Mouse (Mus musculus): ENCODE data around the gene Bak1. TPM values are rescaled to one million over a fixed set of nuclear protein-coding genes. Genes with fewer than 3 reads are reported as not detected.

Gene Bak1
- polyA plus RNA-seq, 1 experiment from 2014 or later = 8.1 TPM

GRCm38 (mm10) chr17:27042840-27043239 is 14.0 kb upstream of the Bak1 start:
- no peak for ATAC-seq (ENCODE audit: low read depth)
- no peaks in the 10 kb centered on the region for H3K9me3 ChIP-seq (ENCODE audit: control insufficient read depth, low read length)
- peaks cover 20% of the 10 kb centered on the region for H3K4me1 ChIP-seq (replicated peaks; ENCODE audit: control insufficient read depth, insufficient read depth, low read length)
- H3K36me3 ChIP-seq (ENCODE audit: control insufficient read depth, insufficient read depth, low read length) = no peaks in the 10 kb centered on the region
- 0 out of 2 replicates have a peak overlapping the region, but pooled peaks have one; percentile 5 for H3K9ac ChIP-seq (ENCODE audit: low read length)
- H3K4me3 ChIP-seq (ENCODE audit: low read length) = no peak overlapping the region
- no peak overlapping the region for H3K27ac ChIP-seq (ENCODE audit: low read length)
- no peak overlapping the region for H3K4me2 ChIP-seq (ENCODE audit: low read depth, low read length)
- 61% methylated on average over 6 of the region's 6 CpGs for WGBS
- H3K27me3 ChIP-seq (ENCODE audit: control insufficient read depth, insufficient read depth, low read depth, low read length) = no peaks in the 10 kb centered on the region

DNA sequence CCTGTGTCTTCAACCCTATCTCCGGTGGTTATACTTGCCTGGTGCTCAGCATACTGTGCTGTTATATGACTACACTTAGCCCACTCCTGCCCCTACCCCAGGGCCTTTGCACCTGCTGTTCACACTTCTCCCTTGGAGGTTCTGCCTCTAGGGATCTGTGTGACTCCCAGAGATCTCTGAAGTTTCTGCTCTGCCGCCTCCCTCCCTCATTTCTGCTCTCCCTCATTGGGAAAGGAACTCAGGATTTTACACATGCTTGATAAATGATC is 12.9 kb upstream of the Bak1 start:
- no peak for ATAC-seq (ENCODE audit: low read depth)
- 88% methylated on average over 2 of the region's 2 CpGs for WGBS
- no peaks in the 10 kb centered on the region for H3K9me3 ChIP-seq (ENCODE audit: control insufficient read depth, low read length)
- no peak overlapping the region for H3K4me3 ChIP-seq (ENCODE audit: low read length)
- no peak overlapping the region for H3K4me2 ChIP-seq (ENCODE audit: low read depth, low read length)
- H3K27ac ChIP-seq (ENCODE audit: low read length) = no peak overlapping the region
- no peaks in the 10 kb centered on the region for H3K27me3 ChIP-seq (ENCODE audit: control insufficient read depth, insufficient read depth, low read depth, low read length)
- no peaks in the 10 kb centered on the region for H3K36me3 ChIP-seq (ENCODE audit: control insufficient read depth, insufficient read depth, low read length)
- no peak overlapping the region for H3K9ac ChIP-seq (ENCODE audit: low read length)
- H3K4me1 ChIP-seq (replicated peaks; ENCODE audit: control insufficient read depth, insufficient read depth, low read length) = peaks cover 22% of the 10 kb centered on the region

- Histone ChIP-seq H3K27ac (ENCODE audit: low read length) (no peak overlapping the region), H3K36me3 (ENCODE audit: control insufficient read depth, insufficient read depth, low read length) (no peaks in the 10 kb centered on the region), H3K9ac (ENCODE audit: low read length) (no peak overlapping the region), H3K4me1 (replicated peaks; ENCODE audit: control insufficient read depth, insufficient read depth, low read length) (peaks cover 22% of the 10 kb centered on the region), H3K4me3 (ENCODE audit: low read length) (no peak overlapping the region), H3K9me3 (ENCODE audit: control insufficient read depth, low read length) (no peaks in the 10 kb centered on the region), H3K27me3 (ENCODE audit: control insufficient read depth, insufficient read depth, low read depth, low read length) (no peaks in the 10 kb centered on the region), H3K4me2 (ENCODE audit: low read depth, low read length) (no peak overlapping the region)
- no peak for ATAC-seq (ENCODE audit: low read depth)
- 42% methylated on average over 12 of the region's 13 CpGs for WGBS
These were observed 12.4 kb upstream of the Bak1 start for GRCm38 (mm10) chr17:27041046-27041786.

DNA sequence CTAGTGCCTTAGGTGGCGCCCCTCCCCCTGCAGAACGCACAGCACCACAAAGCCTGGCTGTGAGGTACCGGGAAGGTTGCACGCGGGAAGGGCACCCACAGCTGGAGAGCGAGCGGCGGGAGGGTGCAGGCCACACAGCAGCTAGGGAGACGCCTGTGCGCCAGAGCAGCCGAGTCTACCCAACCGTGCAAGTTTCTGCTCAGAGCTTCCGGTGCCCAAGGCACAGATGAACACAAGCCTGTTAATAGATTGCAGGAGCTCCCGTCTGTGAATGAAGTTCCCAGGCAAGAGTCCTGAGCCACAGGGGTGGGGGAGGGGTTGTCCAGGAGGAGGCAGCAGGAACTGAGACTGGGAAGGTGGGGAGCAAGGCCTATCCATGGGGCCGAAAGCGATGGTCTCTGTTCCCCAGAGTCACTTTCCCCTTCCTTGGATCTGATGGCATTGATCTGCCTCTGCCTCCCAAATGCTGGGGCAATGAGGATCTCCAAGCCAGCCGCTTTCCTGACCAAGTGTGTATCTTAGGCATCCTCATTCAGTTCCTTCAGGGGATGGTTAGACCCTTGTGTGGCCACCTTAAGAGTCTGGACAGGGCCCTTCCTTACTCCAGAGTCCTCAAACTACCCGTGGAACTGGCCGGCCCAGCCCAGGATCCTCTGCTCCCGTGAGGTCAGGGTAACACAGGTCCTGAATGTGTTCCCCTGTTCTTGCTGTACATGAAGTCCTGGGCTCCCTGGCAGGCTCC is 11.7 kb upstream of the Bak1 start:
- Histone ChIP-seq H3K9me3 (ENCODE audit: control insufficient read depth, low read length) (no peaks in the 10 kb centered on the region), H3K9ac (ENCODE audit: low read length) (peak overlapping the region; percentile 43), H3K4me1 (replicated peaks; ENCODE audit: control insufficient read depth, insufficient read depth, low read length) (peaks cover 22% of the 10 kb centered on the region), H3K4me3 (ENCODE audit: low read length) (no peak overlapping the region), H3K27ac (ENCODE audit: low read length) (no peak overlapping the region), H3K36me3 (ENCODE audit: control insufficient read depth, insufficient read depth, low read length) (no peaks in the 10 kb centered on the region), H3K4me2 (ENCODE audit: low read depth, low read length) (peak overlapping the region; percentile 10; the same call in 1 of the 2 replicates), H3K27me3 (ENCODE audit: control insufficient read depth, insufficient read depth, low read depth, low read length) (no peaks in the 10 kb centered on the region)
- WGBS = 20% methylated on average over 20 of the region's 20 CpGs
- ATAC-seq (ENCODE audit: low read depth) = no peak

GRCm38 (mm10) chr17:27039432-27040102 is 10.8 kb upstream of the Bak1 start:
- no peak overlapping the region for H3K4me3 ChIP-seq (ENCODE audit: low read length)
- no peaks in the 10 kb centered on the region for H3K9me3 ChIP-seq (ENCODE audit: control insufficient read depth, low read length)
- H3K9ac ChIP-seq (ENCODE audit: low read length) = peak overlapping the region; percentile 43
- no peak overlapping the region for H3K4me2 ChIP-seq (ENCODE audit: low read depth, low read length)
- H3K36me3 ChIP-seq (ENCODE audit: control insufficient read depth, insufficient read depth, low read length) = no peaks in the 10 kb centered on the region
- H3K27ac ChIP-seq (ENCODE audit: low read length) = no peak overlapping the region
- H3K27me3 ChIP-seq (ENCODE audit: control insufficient read depth, insufficient read depth, low read depth, low read length) = no peaks in the 10 kb centered on the region
- no peak for ATAC-seq (ENCODE audit: low read depth)
- WGBS = 65% methylated on average over 10 of the region's 10 CpGs
- peaks cover 22% of the 10 kb centered on the region for H3K4me1 ChIP-seq (replicated peaks; ENCODE audit: control insufficient read depth, insufficient read depth, low read length)

- Histone ChIP-seq H3K4me2 (ENCODE audit: low read depth, low read length) (no peak overlapping the region), H3K36me3 (ENCODE audit: control insufficient read depth, insufficient read depth, low read length) (no peaks in the 10 kb centered on the region), H3K27me3 (ENCODE audit: control insufficient read depth, insufficient read depth, low read depth, low read length) (no peaks in the 10 kb centered on the region), H3K4me3 (ENCODE audit: low read length) (no peak overlapping the region), H3K9me3 (ENCODE audit: control insufficient read depth, low read length) (no peaks in the 10 kb centered on the region), H3K4me1 (replicated peaks; ENCODE audit: control insufficient read depth, insufficient read depth, low read length) (peaks cover 22% of the 10 kb centered on the region), H3K9ac (ENCODE audit: low read length) (peak overlapping the region; percentile 27), H3K27ac (ENCODE audit: low read length) (no peak overlapping the region)
- ATAC-seq (ENCODE audit: low read depth) = no peak
- WGBS = 32% methylated on average over 18 of the region's 18 CpGs
These were observed 9.7 kb upstream of the Bak1 start for GRCm38 (mm10) chr17:27038335-27039050.

DNA sequence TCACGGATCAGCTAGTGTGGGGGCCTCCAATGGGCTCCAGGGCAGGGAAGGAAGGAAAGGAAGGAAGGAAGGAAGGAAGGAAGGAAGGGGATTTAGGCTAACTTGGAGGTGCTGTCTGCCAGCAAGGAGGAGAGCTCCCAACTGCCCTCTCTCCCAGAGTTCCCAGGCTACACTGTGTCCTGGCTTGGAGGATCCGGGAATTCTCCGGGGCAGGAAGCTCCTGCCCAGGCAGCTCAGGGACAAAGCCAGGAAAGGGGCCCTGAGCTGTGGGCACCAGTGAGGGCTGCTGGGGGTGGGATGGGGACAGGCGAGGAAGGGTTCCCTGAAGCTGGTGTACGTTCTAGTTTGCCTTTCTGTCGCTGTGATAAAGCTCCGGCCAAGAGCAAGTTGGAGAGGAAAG is 7.7 kb upstream of the Bak1 start:
- ATAC-seq (ENCODE audit: low read depth) = peak; percentile 63
- peaks cover 22% of the 10 kb centered on the region for H3K4me1 ChIP-seq (replicated peaks; ENCODE audit: control insufficient read depth, insufficient read depth, low read length)
- H3K36me3 ChIP-seq (ENCODE audit: control insufficient read depth, insufficient read depth, low read length) = no peaks in the 10 kb centered on the region
- H3K9ac ChIP-seq (ENCODE audit: low read length) = no peak overlapping the region
- 48% methylated on average over 7 of the region's 7 CpGs for WGBS
- no peaks in the 10 kb centered on the region for H3K9me3 ChIP-seq (ENCODE audit: control insufficient read depth, low read length)
- H3K4me3 ChIP-seq (ENCODE audit: low read length) = no peak overlapping the region
- H3K4me2 ChIP-seq (ENCODE audit: low read depth, low read length) = peak overlapping the region; percentile 16; the same call in 1 of the 2 replicates
- H3K27me3 ChIP-seq (ENCODE audit: control insufficient read depth, insufficient read depth, low read depth, low read length) = no peaks in the 10 kb centered on the region
- peak overlapping the region; percentile 85 for H3K27ac ChIP-seq (ENCODE audit: low read length)

DNA sequence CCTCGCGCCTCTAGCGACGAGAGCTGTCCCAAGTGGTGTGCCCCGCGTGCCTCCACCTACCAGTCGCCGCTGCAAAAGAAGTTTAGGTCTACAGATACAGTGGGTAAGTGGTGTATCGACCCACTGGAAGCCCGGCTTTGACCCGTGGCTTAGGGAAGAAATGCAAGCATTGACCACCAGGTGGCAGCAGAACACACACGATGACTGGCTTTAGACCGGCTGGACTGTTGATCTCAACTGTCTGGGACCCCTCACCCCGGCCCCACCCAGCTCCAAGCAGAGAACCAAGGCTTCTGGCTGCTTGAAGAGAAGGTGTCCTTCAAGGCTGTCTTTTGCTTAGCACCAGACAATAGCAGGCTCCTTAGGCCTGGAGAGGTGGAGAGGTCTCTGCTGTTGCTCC is 4.1 kb upstream of the Bak1 start:
- peaks cover 2% of the 10 kb centered on the region; the same call in 1 of the 2 replicates for H3K4me1 ChIP-seq (replicated peaks; ENCODE audit: control insufficient read depth, insufficient read depth, low read length)
- no peak overlapping the region for H3K27ac ChIP-seq (ENCODE audit: low read length)
- ATAC-seq (ENCODE audit: low read depth) = peak; percentile 52
- H3K27me3 ChIP-seq (ENCODE audit: control insufficient read depth, insufficient read depth, low read depth, low read length) = no peaks in the 10 kb centered on the region
- 1% methylated on average over 14 of the region's 14 CpGs for WGBS
- H3K36me3 ChIP-seq (ENCODE audit: control insufficient read depth, insufficient read depth, low read length) = no peaks in the 10 kb centered on the region
- peak overlapping the region; percentile 31; the same call in 1 of the 2 replicates for H3K4me2 ChIP-seq (ENCODE audit: low read depth, low read length)
- H3K9ac ChIP-seq (ENCODE audit: low read length) = no peak overlapping the region
- H3K4me3 ChIP-seq (ENCODE audit: low read length) = no peak overlapping the region
- no peaks in the 10 kb centered on the region for H3K9me3 ChIP-seq (ENCODE audit: control insufficient read depth, low read length)

DNA sequence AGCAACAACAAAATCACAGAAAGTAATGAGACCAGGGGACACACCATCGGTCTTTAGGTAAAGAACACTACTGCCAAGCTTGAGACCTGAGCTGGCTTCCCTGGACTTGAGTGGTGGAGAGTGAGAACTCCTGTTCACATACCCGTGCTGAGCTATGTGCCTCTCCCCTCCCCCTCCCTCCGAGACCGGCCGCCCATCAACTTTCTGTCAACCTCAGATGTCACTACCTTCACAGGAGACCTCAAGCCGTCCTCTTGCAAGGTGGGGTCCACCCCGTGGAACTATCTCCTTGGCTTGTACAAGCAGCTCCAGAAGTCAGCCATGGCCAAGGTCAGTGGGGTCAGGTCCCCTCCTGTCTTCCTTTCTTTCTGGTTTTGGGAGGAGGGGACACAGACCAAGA is 3.5 kb upstream of the Bak1 start:
- WGBS = 44% methylated on average over 7 of the region's 7 CpGs
- H3K4me3 ChIP-seq (ENCODE audit: low read length) = no peak overlapping the region
- no peaks in the 10 kb centered on the region for H3K27me3 ChIP-seq (ENCODE audit: control insufficient read depth, insufficient read depth, low read depth, low read length)
- no peak overlapping the region for H3K4me2 ChIP-seq (ENCODE audit: low read depth, low read length)
- no peaks in the 10 kb centered on the region for H3K9me3 ChIP-seq (ENCODE audit: control insufficient read depth, low read length)
- ATAC-seq (ENCODE audit: low read depth) = no peak
- no peak overlapping the region for H3K27ac ChIP-seq (ENCODE audit: low read length)
- H3K4me1 ChIP-seq (replicated peaks; ENCODE audit: control insufficient read depth, insufficient read depth, low read length) = peaks cover 7% of the 10 kb centered on the region
- H3K36me3 ChIP-seq (ENCODE audit: control insufficient read depth, insufficient read depth, low read length) = no peaks in the 10 kb centered on the region
- H3K9ac ChIP-seq (ENCODE audit: low read length) = no peak overlapping the region
